Mouse (Mus musculus) liver, embryonic 14.5 days (tissue): ENCODE measurements around the gene Tmem151b.

Experiments used
- CTCF ChIP-seq: IDR thresholded peaks from 2 replicates; pipeline ENCODE4 v1.5.1; 2016; ENCODE audit warnings: antibody characterized with exemption, low read depth, control low read depth
- EP300 ChIP-seq: IDR thresholded peaks from 2 replicates; pipeline ENCODE4 v1.6.1; 2016; ENCODE audit warnings: antibody characterized with exemption, low read depth

DNA sequence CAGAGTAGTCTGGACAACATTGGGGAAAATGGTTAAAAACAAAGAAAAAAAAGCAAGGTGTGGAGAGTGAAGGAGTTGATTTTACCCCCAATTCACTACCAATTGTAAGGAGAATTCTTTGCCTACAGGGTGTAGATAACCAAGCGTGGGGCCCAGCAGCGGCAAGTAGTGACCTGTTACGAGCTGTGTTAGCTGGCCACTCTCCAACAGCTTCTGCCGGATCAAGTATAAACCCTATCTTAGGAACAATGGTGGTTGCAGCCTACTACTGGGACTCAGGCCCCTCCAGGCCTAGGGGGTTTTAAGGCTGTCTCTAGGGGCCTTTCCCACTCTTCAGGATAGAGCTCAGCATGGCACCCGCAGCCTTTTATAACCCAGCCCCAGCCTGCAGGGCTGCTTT lies 28.8 kb upstream of the Tmem151b start:
- TF ChIP-seq CTCF, result no peak
- TF ChIP-seq EP300, result no peak
